ENCODE assay signal across 8 mouse cellular contexts in genomic region chr4:146579905-146580873, GRCm38 (mm10). TPM values are rescaled to one million over a fixed set of nuclear protein-coding genes. Genes with fewer than 3 reads are reported as not detected.
A peak's percentile ranks its signal among the peaks of the same experiment; 100 is the strongest.
DNase-seq lines count a peak whose midpoint lies in the region; ATAC-seq and TF ChIP-seq lines count a peak whose summit lies in the region.
"Not testable (repeated sequence)": the region's sequence is repeated elsewhere in the genome, so short reads cannot be mapped to it uniquely, and the experiment has no call there.

No protein-coding gene starts in this region.

- H3K27me3 ChIP-seq in forebrain, embryonic 13.5 days; heart, embryonic 16.5 days (ENCODE audit: control insufficient read depth, insufficient read depth, low read length); limb, embryonic 11.5 days (ENCODE audit: control insufficient read depth, insufficient read depth, low read length); liver, postnatal 0 days (ENCODE audit: insufficient read depth, low read length); midbrain, embryonic 13.5 days; stomach, embryonic 15.5 days (replicated peaks): not testable (repeated sequence)

- not testable (repeated sequence) for TF ChIP-seq EP300 in liver, postnatal 0 days (IDR thresholded peaks at IDR 0.05; ENCODE audit: low read depth)

- WGBS in forebrain, embryonic 13.5 days = 2% methylated on average over 16 of the region's 111 CpGs
- WGBS in heart, embryonic 16.5 days = no CpG with 5 or more reads among the region's 111 CpGs
- under 1% methylated on average over 17 of the region's 111 CpGs for WGBS in limb, embryonic 11.5 days
- 0% methylated on average over 9 of the region's 111 CpGs for WGBS in liver, postnatal 0 days (ENCODE audit: insufficient replicate concordance)
- WGBS in midbrain, embryonic 13.5 days = 2% methylated on average over 19 of the region's 111 CpGs
- 2% methylated on average over 9 of the region's 111 CpGs for WGBS in stomach, embryonic 15.5 days

- not testable (repeated sequence) for H3K36me3 ChIP-seq in forebrain, embryonic 13.5 days (ENCODE audit: poor library complexity, severe bottlenecking); heart, embryonic 16.5 days (ENCODE audit: control insufficient read depth, insufficient read depth); limb, embryonic 11.5 days (ENCODE audit: control insufficient read depth, insufficient read depth, low read length); liver, postnatal 0 days (replicated peaks; ENCODE audit: insufficient read depth, low read length); midbrain, embryonic 13.5 days; stomach, embryonic 15.5 days

- ATAC-seq in forebrain, embryonic 13.5 days = peak; percentile 50; the same call in 1 of the 2 replicates
- peak; percentile 77 for ATAC-seq in heart, embryonic 16.5 days (replicated peaks; ENCODE audit: extremely low read depth, insufficient read depth, low FRiP score)
- peak; percentile 75 for ATAC-seq in inflammation-experienced regulatory T-cells, adult 6 months
- peak; percentile 97 for ATAC-seq in limb, embryonic 11.5 days (ENCODE audit: insufficient number of reproducible peaks, low FRiP score, low TSS enrichment, low read depth)
- ATAC-seq in liver, postnatal 0 days = peak; percentile 86
- peak; percentile 83 for ATAC-seq in midbrain, embryonic 13.5 days
- peak; percentile 73 for ATAC-seq in stomach, embryonic 15.5 days (ENCODE audit: insufficient read depth, low FRiP score, low read depth)

- TF ChIP-seq CTCF in liver, postnatal 0 days (IDR thresholded peaks at IDR 0.05; ENCODE audit: low read depth) = not testable (repeated sequence)

- DNase-seq in adrenal gland, postnatal 10 days = peak; percentile 0
- not testable (repeated sequence) for DNase-seq in limb, embryonic 11.5 days (ENCODE audit: low spot score); liver, postnatal 0 days

- H3K4me2 ChIP-seq in forebrain, embryonic 13.5 days; heart, embryonic 16.5 days (ENCODE audit: low read depth, low read length); limb, embryonic 11.5 days (ENCODE audit: low read depth, severe bottlenecking); liver, postnatal 0 days (ENCODE audit: low read depth, low read length); midbrain, embryonic 13.5 days (replicated peaks); stomach, embryonic 15.5 days: not testable (repeated sequence)

- H3K9ac ChIP-seq in forebrain, embryonic 13.5 days; heart, embryonic 16.5 days (ENCODE audit: low read length); limb, embryonic 11.5 days (ENCODE audit: low read length); liver, postnatal 0 days (replicated peaks); midbrain, embryonic 13.5 days (replicated peaks); stomach, embryonic 15.5 days: not testable (repeated sequence)

- not testable (repeated sequence) for H3K27ac ChIP-seq in forebrain, embryonic 13.5 days; heart, embryonic 16.5 days (ENCODE audit: low read length); limb, embryonic 11.5 days (replicated peaks; ENCODE audit: low read depth, low read length); liver, postnatal 0 days (ENCODE audit: low read depth); midbrain, embryonic 13.5 days; stomach, embryonic 15.5 days

- H3K4me1 ChIP-seq in forebrain, embryonic 13.5 days; heart, embryonic 16.5 days (ENCODE audit: control insufficient read depth, insufficient read depth, low read length); limb, embryonic 11.5 days (ENCODE audit: control insufficient read depth, insufficient read depth, low read length); liver, postnatal 0 days (ENCODE audit: insufficient read depth); midbrain, embryonic 13.5 days (replicated peaks); stomach, embryonic 15.5 days: not testable (repeated sequence)

- H3K9me3 ChIP-seq in forebrain, embryonic 13.5 days (replicated peaks); heart, embryonic 16.5 days (replicated peaks; ENCODE audit: control insufficient read depth, low read length); limb, embryonic 11.5 days (ENCODE audit: control insufficient read depth, low read length); liver, postnatal 0 days (ENCODE audit: low read length); midbrain, embryonic 13.5 days; stomach, embryonic 15.5 days: not testable (repeated sequence)

- not testable (repeated sequence) for H3K4me3 ChIP-seq in forebrain, embryonic 13.5 days; heart, embryonic 16.5 days (ENCODE audit: low read length); limb, embryonic 11.5 days (ENCODE audit: low read depth, low read length); liver, postnatal 0 days (ENCODE audit: low read depth, low read length); midbrain, embryonic 13.5 days (replicated peaks); stomach, embryonic 15.5 days (replicated peaks)

RNA-seq across cellular contexts. Expression of gene Zfp993, which starts 30.6 kb away (rescaled TPM):
- 1 to 10 TPM; 3.3 to 3.9 TPM for total RNA-seq in adrenal gland, postnatal 10 days (2021)
- 0.87 and 1.4 TPM in 2 replicates for polyA plus RNA-seq in forebrain, embryonic 13.5 days (2015; fragmentation: Nextera tagmentation; extraction: Ambion mirVana)
- polyA plus RNA-seq in heart, embryonic 16.5 days (2015; fragmentation: Nextera tagmentation; extraction: Ambion mirVana) = 6.9 and 9.1 TPM in 2 replicates
- 10 to 100 TPM in 2 of 3 experiments, 1 to 10 TPM in 1; 5.5 to 23.2 (median 12.0) TPM for polyA plus RNA-seq in inflammation-experienced regulatory T-cells, adult 6 months (2017; shearing (Covaris generic))
- polyA plus RNA-seq in limb, embryonic 11.5 days (2014; fragmentation: Nextera tagmentation; extraction: Ambion mirVana) = 2.1 and 2.8 TPM in 2 replicates
- 0.51 and 0.94 TPM in 2 replicates for polyA plus RNA-seq in liver, postnatal 0 days (2015; fragmentation: Nextera tagmentation; extraction: Ambion mirVana)
- polyA plus RNA-seq in midbrain, embryonic 13.5 days (2015; fragmentation: Nextera tagmentation; extraction: Ambion mirVana) = 1.1 and 2.1 TPM in 2 replicates
- polyA plus RNA-seq in stomach, embryonic 15.5 days (2015; fragmentation: Nextera tagmentation; extraction: Ambion mirVana) = 1.7 and 2.5 TPM in 2 replicates
